9 mouse cellular contexts compared by ENCODE assay signal in the genomic region with DNA sequence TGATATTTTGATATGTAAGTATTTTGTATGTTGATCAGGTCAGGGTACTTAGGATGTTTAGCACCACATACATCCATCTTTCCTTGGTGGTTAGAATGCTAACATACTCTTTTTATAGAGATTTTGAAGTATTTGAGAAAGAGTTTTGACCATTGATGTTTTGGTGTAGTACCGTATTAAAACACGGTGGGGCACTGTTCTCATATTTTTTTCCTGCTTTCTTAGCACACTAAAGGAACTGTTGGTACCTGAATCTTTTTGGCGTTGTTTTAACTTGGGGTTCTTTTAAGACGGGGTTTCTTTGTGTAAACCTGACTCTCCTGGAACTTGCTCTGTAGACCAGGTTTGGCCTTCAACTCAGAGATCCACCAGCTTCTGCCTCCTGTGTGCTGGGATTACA.
DNase-seq lines count a peak whose midpoint lies in the region; ATAC-seq and TF ChIP-seq lines count a peak whose summit lies in the region.
"Had no signal": no experiment of that assay in that cellular context is flagged by ENCODE, and none has a peak within 500 bp of the region (broad histone marks: within the 10 kb centered on the region; RNA-seq: fewer than 3 reads in every experiment).

No protein-coding gene starts in this region.

- no peak overlapping the region for H3K27ac ChIP-seq in kidney, embryonic 15.5 days
- no peak overlapping the region for H3K27ac ChIP-seq in MEL (ENCODE audit: control insufficient read depth, low read depth, low read length)
- H3K27ac ChIP-seq: embryonic facial prominence, embryonic 15.5 days had no signal

- H3K79me2 ChIP-seq in MEL (ENCODE audit: control insufficient read depth, insufficient read depth, low read length, poor library complexity): no peaks in the 10 kb centered on the region

- DNase-seq in adrenal gland, postnatal 10 days: peak; percentile 42
- DNase-seq in adrenal gland, adult 8-10 months: no peak
- peak; percentile 40 for DNase-seq in kidney, postnatal 10 days
- DNase-seq in MEL (ENCODE audit: low read depth, low spot score): peak; percentile 46
- peak; percentile 12 to 36 for DNase-seq in layer of hippocampus, postnatal 14 days (ENCODE audit: low spot score in 2 of 2)
- DNase-seq in adrenal gland, adult 18-20 months (ENCODE audit: low spot score in 2 of 2): no peak
- no peak for DNase-seq in frontal cortex, postnatal 25 days (ENCODE audit: low spot score in 2 of 2)

- no peaks in the 10 kb centered on the region for H3K36me3 ChIP-seq in kidney, embryonic 15.5 days
- peaks cover 11 to 22% of the 10 kb centered on the region in 2 experiments for H3K36me3 ChIP-seq in MEL (ENCODE audit: control insufficient read depth in 1 of 2, insufficient read depth in 2 of 2, low read length in 2 of 2)
- H3K36me3 ChIP-seq: embryonic facial prominence, embryonic 15.5 days had no signal

- peak in 2 of 3 experiments; percentile 25 to 49; a peak in 4 of 6 replicates for TF ChIP-seq CTCF in MEL (IDR thresholded peaks at IDR 0.05 in 2 of 3, conservative IDR thresholded peaks at IDR 0.05 in 1 of 3; ENCODE audit: control insufficient read depth in 1 of 3, insufficient read depth in 1 of 3, low read depth in 2 of 3, low read length in 3 of 3, poor library complexity in 1 of 3, severe bottlenecking in 1 of 3)

- no peak overlapping the region for H3K4me2 ChIP-seq in kidney, embryonic 15.5 days
- H3K4me2 ChIP-seq: embryonic facial prominence, embryonic 15.5 days had no signal

- WGBS in kidney, embryonic 15.5 days: 11% methylated on average over 4 of the region's 4 CpGs

- no peak for ATAC-seq in kidney, embryonic 15.5 days (replicated peaks; ENCODE audit: low FRiP score)

- H3K9me3 ChIP-seq in kidney, embryonic 15.5 days (replicated peaks): no peaks in the 10 kb centered on the region
- no peaks in the 10 kb centered on the region for H3K9me3 ChIP-seq in MEL (replicated peaks; ENCODE audit: insufficient read depth, low read length)
- H3K9me3 ChIP-seq: embryonic facial prominence, embryonic 15.5 days had no signal

- no peak overlapping the region for H3K9ac ChIP-seq in kidney, embryonic 15.5 days
- H3K9ac ChIP-seq in MEL (ENCODE audit: control insufficient read depth, low read depth, low read length, poor library complexity, severe bottlenecking): no peak overlapping the region
- H3K9ac ChIP-seq: embryonic facial prominence, embryonic 15.5 days had no signal

- H3K27me3 ChIP-seq in kidney, embryonic 15.5 days: no peaks in the 10 kb centered on the region
- no peaks in the 10 kb centered on the region for H3K27me3 ChIP-seq in MEL (ENCODE audit: control insufficient read depth in 1 of 2, insufficient read depth in 2 of 2, low read length in 2 of 2)
- H3K27me3 ChIP-seq: embryonic facial prominence, embryonic 15.5 days had no signal

- H3K4me3 ChIP-seq in kidney, embryonic 15.5 days (replicated peaks): no peak overlapping the region
- H3K4me3 ChIP-seq in MEL (ENCODE audit: control insufficient read depth in 1 of 2, insufficient read depth in 1 of 2, low read depth in 2 of 2, low read length in 2 of 2): no peak overlapping the region
- H3K4me3 ChIP-seq: embryonic facial prominence, embryonic 15.5 days had no signal

- no peak for TF ChIP-seq POLR2A in MEL (IDR thresholded peaks at IDR 0.05; ENCODE audit: control insufficient read depth in 1 of 2, insufficient read depth in 1 of 2, low read depth in 1 of 2, low read length in 2 of 2, poor library complexity in 1 of 2)

- TF ChIP-seq RAD21 in MEL (IDR thresholded peaks at IDR 0.05; ENCODE audit: low read depth, low read length): peak; percentile 32

- H3K4me1 ChIP-seq in kidney, embryonic 15.5 days: no peaks in the 10 kb centered on the region
- peaks cover 4 to 7% of the 10 kb centered on the region in 2 experiments; a peak in 3 of 4 replicates for H3K4me1 ChIP-seq in MEL (ENCODE audit: control insufficient read depth in 1 of 2, insufficient read depth in 2 of 2, low read length in 2 of 2)
- H3K4me1 ChIP-seq: embryonic facial prominence, embryonic 15.5 days had no signal

- no peak for TF ChIP-seq EP300 in MEL (IDR thresholded peaks at IDR 0.05; ENCODE audit: low read depth in 1 of 2, low read length in 2 of 2)

TF ChIP-seq in MEL, 35 proteins besides CTCF, POLR2A, EP300 and RAD21:
- TF ChIP-seq ZKSCAN1 (IDR thresholded peaks at IDR 0.05; ENCODE audit: low read depth, low read length) (no peak), SMC3 (IDR thresholded peaks at IDR 0.05; ENCODE audit: low read depth, low read length) (peak; percentile 36), ZC3H11A (IDR thresholded peaks at IDR 0.05; ENCODE audit: low read depth, low read length) (peak; percentile 4; the same call in 1 of the 2 replicates)

Comparison
In these comparisons a context has a peak if more than half of its experiments do, and no peak if none do; other contexts are left out.
1. DNase-seq: peak in adrenal gland, postnatal 10 days (single experiment), kidney, postnatal 10 days (single experiment), MEL (single experiment) and layer of hippocampus, postnatal 14 days (2 of 2); none in adrenal gland, adult 8-10 months (single experiment), adrenal gland, adult 18-20 months (0 of 2) and frontal cortex, postnatal 25 days (0 of 2).